In the genomic region with DNA sequence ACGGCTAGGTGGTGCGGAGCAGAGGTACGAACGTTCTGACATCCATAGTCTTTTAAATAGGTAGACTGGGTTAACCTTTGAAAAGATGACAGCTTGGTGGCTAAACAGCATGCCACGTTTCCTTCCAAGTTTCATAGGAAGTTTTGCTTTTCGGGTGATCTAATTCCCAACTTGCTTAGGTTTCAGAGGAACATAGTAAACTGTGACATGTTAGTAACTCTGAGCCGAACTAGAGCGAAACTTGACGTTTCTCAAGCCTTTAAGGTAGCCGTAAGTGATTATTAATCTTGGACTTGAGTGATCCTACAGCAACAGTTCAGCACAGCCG, we compare ENCODE assay signal across 8 mouse cellular contexts. TPM values are rescaled to one million over a fixed set of nuclear protein-coding genes. Genes with fewer than 3 reads are reported as not detected.
A peak's percentile ranks its signal among the peaks of the same experiment; 100 is the strongest.
DNase-seq lines count a peak whose midpoint lies in the region; ATAC-seq and TF ChIP-seq lines count a peak whose summit lies in the region.

No protein-coding gene starts in this region.

- WGBS in lung, embryonic 16.5 days: under 1% methylated on average over 11 of the region's 11 CpGs
- 4% methylated on average over 11 of the region's 11 CpGs for WGBS in embryonic facial prominence, embryonic 15.5 days
- WGBS in limb, embryonic 10.5 days: 9% methylated on average over 11 of the region's 11 CpGs
- WGBS in small intestine, adult 2 months: under 1% methylated on average over 11 of the region's 11 CpGs

- H3K4me3 ChIP-seq in lung, embryonic 16.5 days (ENCODE audit: low read length): peak overlapping the region; percentile 81
- H3K4me3 ChIP-seq in embryonic facial prominence, embryonic 15.5 days (replicated peaks): peak overlapping the region; percentile 98
- peak overlapping the region; percentile 91 for H3K4me3 ChIP-seq in limb, embryonic 10.5 days
- H3K4me3 ChIP-seq in small intestine, adult 2 months (ENCODE audit: low read depth, low read length): peak overlapping the region; percentile 98

- peak overlapping the region; percentile 61 for H3K4me2 ChIP-seq in lung, embryonic 16.5 days (ENCODE audit: low read depth, low read length)
- H3K4me2 ChIP-seq in embryonic facial prominence, embryonic 15.5 days (replicated peaks): peak overlapping the region; percentile 82

- H3K9me3 ChIP-seq in lung, embryonic 16.5 days (ENCODE audit: control insufficient read depth, low read length): no peaks in the 10 kb centered on the region
- H3K9me3 ChIP-seq in embryonic facial prominence, embryonic 15.5 days (replicated peaks): no peaks in the 10 kb centered on the region
- no peaks in the 10 kb centered on the region for H3K9me3 ChIP-seq in limb, embryonic 10.5 days (replicated peaks)

- peaks cover 4% of the 10 kb centered on the region; the same call in 1 of the 2 replicates for H3K36me3 ChIP-seq in lung, embryonic 16.5 days (ENCODE audit: control insufficient read depth, insufficient read depth, low read length)
- H3K36me3 ChIP-seq in embryonic facial prominence, embryonic 15.5 days: 0 out of 2 replicates have a peak, but pooled peaks cover 3% of the 10 kb centered on the region
- peaks cover 17% of the 10 kb centered on the region for H3K36me3 ChIP-seq in limb, embryonic 10.5 days
- peaks cover 2% of the 10 kb centered on the region; the same call in 1 of the 2 replicates for H3K36me3 ChIP-seq in small intestine, adult 2 months (ENCODE audit: control insufficient read depth, insufficient read depth, low read length)

- TF ChIP-seq CTCF in small intestine, adult 2 months (IDR thresholded peaks at IDR 0.05; ENCODE audit: extremely low read depth, insufficient read length, insufficient replicate concordance, low read depth, low read length): no peak

- H3K9ac ChIP-seq in lung, embryonic 16.5 days (ENCODE audit: low read length): peak overlapping the region; percentile 90
- H3K9ac ChIP-seq in embryonic facial prominence, embryonic 15.5 days: peak overlapping the region; percentile 93

- no peak for DNase-seq in lung, adult 18-20 months
- no peak for DNase-seq in limb, embryonic 10.5 days (ENCODE audit: low spot score)
- no peak for DNase-seq in B cell, adult 2 months
- DNase-seq in layer of hippocampus, adult 9-11 months: no peak
- no peak for DNase-seq in urinary bladder, adult 2 months (ENCODE audit: low spot score)

- peak overlapping the region; percentile 97 for H3K27ac ChIP-seq in lung, embryonic 16.5 days (ENCODE audit: low read length)
- H3K27ac ChIP-seq in embryonic facial prominence, embryonic 15.5 days (replicated peaks): peak overlapping the region; percentile 97
- H3K27ac ChIP-seq in limb, embryonic 10.5 days: peak overlapping the region; percentile 92
- H3K27ac ChIP-seq in small intestine, adult 2 months (ENCODE audit: insufficient read depth, low read depth, low read length): peak overlapping the region; percentile 95

- TF ChIP-seq POLR2A in small intestine, adult 2 months (IDR thresholded peaks at IDR 0.05; ENCODE audit: low read depth, low read length): no peak

- no peaks in the 10 kb centered on the region for H3K27me3 ChIP-seq in lung, embryonic 16.5 days (ENCODE audit: control insufficient read depth, insufficient read depth, low read depth, low read length)
- H3K27me3 ChIP-seq in embryonic facial prominence, embryonic 15.5 days: no peaks in the 10 kb centered on the region
- H3K27me3 ChIP-seq in limb, embryonic 10.5 days (ENCODE audit: low read depth, poor library complexity, severe bottlenecking): no peaks in the 10 kb centered on the region
- no peaks in the 10 kb centered on the region for H3K27me3 ChIP-seq in small intestine, adult 2 months (ENCODE audit: control insufficient read depth, insufficient read depth, low read length)

- peaks cover 8% of the 10 kb centered on the region for H3K4me1 ChIP-seq in lung, embryonic 16.5 days (replicated peaks; ENCODE audit: control insufficient read depth, insufficient read depth, low read length)
- peaks cover 14% of the 10 kb centered on the region for H3K4me1 ChIP-seq in embryonic facial prominence, embryonic 15.5 days
- H3K4me1 ChIP-seq in limb, embryonic 10.5 days: peaks cover 17% of the 10 kb centered on the region
- H3K4me1 ChIP-seq in small intestine, adult 2 months (ENCODE audit: control insufficient read depth, insufficient read depth, insufficient read length, low read length): peaks cover 9% of the 10 kb centered on the region; the same call in 1 of the 2 replicates

- no peak for ATAC-seq in lung, embryonic 16.5 days (ENCODE audit: low read depth)
- no peak for ATAC-seq in embryonic facial prominence, embryonic 15.5 days (ENCODE audit: insufficient number of reproducible peaks, low FRiP score, low TSS enrichment, low read depth)

RNA-seq across cellular contexts. Expression of gene Atg3, which starts 0.8 kb away (rescaled TPM):
- 30.8 and 33.3 TPM in 2 replicates for polyA plus RNA-seq in lung, embryonic 16.5 days (2015; fragmentation: Nextera tagmentation; extraction: Ambion mirVana)
- polyA plus RNA-seq in embryonic facial prominence, embryonic 15.5 days (2015; fragmentation: Nextera tagmentation; extraction: Ambion mirVana): 39.0 and 42.4 TPM in 2 replicates
- 28.3 and 31.2 TPM in 2 replicates for polyA plus RNA-seq in limb, embryonic 10.5 days (2016; fragmentation: Nextera tagmentation; extraction: Ambion mirVana)
- 12.8 and 27.0 TPM in 2 replicates for polyA plus RNA-seq in small intestine, adult 2 months (2012; rRNA removed)
- polyA plus RNA-seq in urinary bladder, adult 2 months (2012; rRNA removed): 43.6 and 47.6 TPM in 2 replicates

RNA-seq across cellular contexts. Expression of gene Slc35a5, which starts 0.8 kb away (rescaled TPM):
- 21.1 and 21.6 TPM in 2 replicates for polyA plus RNA-seq in lung, embryonic 16.5 days (2015; fragmentation: Nextera tagmentation; extraction: Ambion mirVana)
- 16.8 and 17.0 TPM in 2 replicates for polyA plus RNA-seq in embryonic facial prominence, embryonic 15.5 days (2015; fragmentation: Nextera tagmentation; extraction: Ambion mirVana)
- 10.0 and 14.1 TPM in 2 replicates for polyA plus RNA-seq in limb, embryonic 10.5 days (2016; fragmentation: Nextera tagmentation; extraction: Ambion mirVana)
- polyA plus RNA-seq in small intestine, adult 2 months (2012; rRNA removed): 6.3 and 11.4 TPM in 2 replicates
- 17.3 and 20.0 TPM in 2 replicates for polyA plus RNA-seq in urinary bladder, adult 2 months (2012; rRNA removed)
